Mouse (Mus musculus): ENCODE data around the gene Ces1f. TPM values are rescaled to one million over a fixed set of nuclear protein-coding genes. Genes with fewer than 3 reads are reported as not detected.

The Ces1f gene
- polyA plus RNA-seq (2015; fragmentation: Nextera tagmentation; extraction: Ambion mirVana), result not detected in 2 replicates

DNA sequence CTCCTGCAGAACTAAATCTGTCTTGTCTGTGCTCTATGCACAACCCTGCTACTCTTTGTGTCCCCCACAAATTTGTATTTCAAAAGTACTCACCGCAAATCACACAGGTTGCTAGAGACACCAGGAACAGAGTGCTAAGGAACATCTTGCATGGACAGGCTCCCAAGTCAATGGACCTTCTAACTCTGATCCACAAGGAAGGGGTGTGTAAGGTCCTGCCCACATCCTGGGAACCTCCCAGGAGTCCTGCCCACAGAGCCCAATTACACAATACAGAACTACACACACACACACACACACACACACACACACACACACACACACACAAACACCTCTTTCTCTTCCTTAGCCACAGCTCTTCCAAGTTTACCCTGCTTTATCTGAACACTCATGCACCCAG is at the start of gene Ces1f:
Ces1f (minus strand) TSS at position 192 of the 400 bp plus-strand sequence.
- H3K4me1 ChIP-seq (replicated peaks), result no peaks in the 10 kb centered on the region
- no peaks in the 10 kb centered on the region for H3K36me3 ChIP-seq
- H3K27ac ChIP-seq, result no peak within 1 kb of the TSS
- no peak within 1 kb of the TSS for H3K9ac ChIP-seq (replicated peaks)
- ATAC-seq, result no peak
- WGBS, result 100% methylated on average over 1 of the region's 1 CpGs
- H3K4me2 ChIP-seq (replicated peaks), result no peak within 1 kb of the TSS
- H3K27me3 ChIP-seq, result no peaks in the 10 kb centered on the region
- H3K4me3 ChIP-seq (replicated peaks), result no peak within 1 kb of the TSS
- H3K9me3 ChIP-seq, result no peaks in the 10 kb centered on the region

GRCm38 (mm10) chr8:93325123-93325522 is 45.6 kb upstream of the Ces1f start:
- H3K4me1 ChIP-seq (replicated peaks), result no peaks in the 10 kb centered on the region
- ATAC-seq, result no peak
- H3K4me3 ChIP-seq (replicated peaks), result no peak overlapping the region
- no peaks in the 10 kb centered on the region for H3K36me3 ChIP-seq
- 84% methylated on average over 2 of the region's 2 CpGs for WGBS
- H3K9me3 ChIP-seq, result no peaks in the 10 kb centered on the region
- H3K4me2 ChIP-seq (replicated peaks), result no peak overlapping the region
- no peak overlapping the region for H3K27ac ChIP-seq
- H3K27me3 ChIP-seq, result no peaks in the 10 kb centered on the region
- H3K9ac ChIP-seq (replicated peaks), result no peak overlapping the region

DNA sequence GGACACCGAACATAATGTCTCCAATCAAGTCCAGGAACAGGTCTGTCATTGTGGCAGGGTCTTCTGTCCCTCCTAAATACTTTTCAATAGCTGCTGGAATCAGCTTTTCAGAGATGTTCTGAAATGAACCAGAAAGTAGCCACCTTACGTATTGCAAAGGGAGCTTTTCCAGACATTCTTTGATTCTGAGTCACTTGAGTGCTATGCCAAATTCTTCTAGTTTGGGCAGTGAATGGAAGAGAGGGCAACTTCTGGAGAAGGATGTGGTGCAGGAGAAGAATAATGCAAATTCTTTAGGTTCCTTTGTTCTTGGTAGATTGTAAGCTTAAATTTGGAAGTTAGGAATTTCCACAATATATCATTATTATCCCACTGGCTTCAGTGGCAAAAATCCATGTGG is 37.5 kb upstream of the Ces1f start:
- no peak overlapping the region for H3K9ac ChIP-seq (replicated peaks)
- H3K27ac ChIP-seq, result no peak overlapping the region
- H3K27me3 ChIP-seq, result no peaks in the 10 kb centered on the region
- no peak overlapping the region for H3K4me3 ChIP-seq (replicated peaks)
- H3K9me3 ChIP-seq, result no peaks in the 10 kb centered on the region
- no peak for ATAC-seq
- H3K36me3 ChIP-seq, result no peaks in the 10 kb centered on the region
- H3K4me2 ChIP-seq (replicated peaks), result no peak overlapping the region
- no peaks in the 10 kb centered on the region for H3K4me1 ChIP-seq (replicated peaks)
- 93% methylated on average over 2 of the region's 2 CpGs for WGBS

DNA sequence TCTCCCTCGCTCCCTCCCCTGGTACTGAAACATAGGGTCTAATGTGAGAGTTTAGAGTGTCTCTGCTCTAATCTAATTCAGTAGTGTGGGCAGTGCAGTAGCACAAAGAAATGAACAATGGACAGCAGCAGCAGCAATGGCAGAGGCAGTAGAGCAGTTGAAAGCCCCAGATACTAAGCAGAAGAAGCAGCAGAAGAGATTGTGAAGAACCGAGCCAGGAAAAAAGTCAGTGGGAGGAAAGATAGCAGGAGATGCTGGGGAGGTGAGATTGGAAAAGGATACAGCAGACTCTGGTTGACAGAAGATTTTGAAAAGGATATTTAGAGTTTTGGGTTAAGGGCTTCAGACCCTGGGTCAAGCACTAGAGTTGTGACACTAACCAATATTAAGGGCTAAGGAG is 36.0 kb upstream of the Ces1f start:
- no peak for ATAC-seq
- H3K36me3 ChIP-seq, result no peaks in the 10 kb centered on the region
- no peaks in the 10 kb centered on the region for H3K4me1 ChIP-seq (replicated peaks)
- H3K27ac ChIP-seq, result no peak overlapping the region
- H3K9me3 ChIP-seq, result no peaks in the 10 kb centered on the region
- WGBS, result 83% methylated on average over 2 of the region's 2 CpGs
- H3K4me2 ChIP-seq (replicated peaks), result no peak overlapping the region
- no peak overlapping the region for H3K4me3 ChIP-seq (replicated peaks)
- no peaks in the 10 kb centered on the region for H3K27me3 ChIP-seq
- no peak overlapping the region for H3K9ac ChIP-seq (replicated peaks)

GRCm38 (mm10) chr8:93283896-93284295 is 4.3 kb upstream of the Ces1f start:
- H3K36me3 ChIP-seq, result no peaks in the 10 kb centered on the region
- H3K4me2 ChIP-seq (replicated peaks), result no peak overlapping the region
- no peak overlapping the region for H3K27ac ChIP-seq
- no peak overlapping the region for H3K4me3 ChIP-seq (replicated peaks)
- no peaks in the 10 kb centered on the region for H3K4me1 ChIP-seq (replicated peaks)
- no peaks in the 10 kb centered on the region for H3K27me3 ChIP-seq
- ATAC-seq, result no peak
- WGBS, result 91% methylated on average over 2 of the region's 2 CpGs
- no peaks in the 10 kb centered on the region for H3K9me3 ChIP-seq
- no peak overlapping the region for H3K9ac ChIP-seq (replicated peaks)

DNA sequence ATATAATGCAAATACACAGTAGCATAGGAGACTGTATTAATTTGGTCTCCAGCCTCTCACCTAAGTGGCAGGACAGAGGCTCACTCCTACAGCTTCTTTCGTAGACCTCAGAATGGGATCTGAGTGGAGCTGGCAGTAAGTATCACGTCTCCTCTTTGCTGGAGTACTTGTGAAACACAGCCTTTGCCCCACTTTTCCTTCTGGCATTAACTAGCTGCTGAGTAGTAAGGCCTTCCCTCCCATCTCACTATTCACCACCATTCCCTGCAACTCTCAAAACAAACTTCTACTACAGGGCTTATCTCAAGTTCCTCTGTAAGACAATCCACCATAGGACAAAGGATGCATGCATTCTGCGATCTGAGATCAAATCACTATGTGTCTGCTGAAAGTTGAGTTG is 2.8 kb upstream of the Ces1f start:
- H3K9ac ChIP-seq (replicated peaks), result no peak overlapping the region
- H3K4me2 ChIP-seq (replicated peaks), result no peak overlapping the region
- 68% methylated on average over 3 of the region's 3 CpGs for WGBS
- no peak overlapping the region for H3K4me3 ChIP-seq (replicated peaks)
- no peaks in the 10 kb centered on the region for H3K36me3 ChIP-seq
- no peaks in the 10 kb centered on the region for H3K27me3 ChIP-seq
- no peaks in the 10 kb centered on the region for H3K9me3 ChIP-seq
- H3K27ac ChIP-seq, result no peak overlapping the region
- ATAC-seq, result no peak
- H3K4me1 ChIP-seq (replicated peaks), result no peaks in the 10 kb centered on the region

DNA sequence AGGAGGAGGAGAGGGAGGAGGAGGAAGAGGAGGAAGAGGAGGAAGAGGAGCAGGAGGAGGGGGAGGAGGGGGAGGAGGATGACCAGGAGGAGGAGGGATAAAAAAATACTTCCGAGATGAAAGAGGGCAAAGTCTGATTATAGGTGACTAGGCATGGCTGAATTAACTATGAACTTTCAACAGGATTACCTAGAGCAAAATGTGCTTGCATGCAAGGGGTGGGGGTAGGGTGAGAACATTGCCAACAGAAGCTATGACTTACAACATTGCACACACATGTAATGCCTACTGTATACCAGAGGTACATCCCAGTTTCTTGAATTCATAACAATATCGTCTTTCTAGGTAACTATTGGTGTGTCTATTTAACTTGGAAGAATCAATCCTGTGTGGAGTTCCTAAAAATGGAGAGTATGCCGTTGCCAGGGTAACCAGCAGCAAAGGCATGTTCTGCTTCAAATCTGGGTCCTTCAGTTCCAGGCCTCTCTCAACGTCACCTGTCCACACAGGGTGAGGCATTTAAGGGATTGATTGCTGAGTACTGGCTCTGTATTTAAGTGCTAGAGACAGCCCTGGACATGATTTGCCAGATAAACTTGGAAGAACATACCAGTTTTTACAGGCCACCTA is 1.3 kb downstream of the Ces1f start:
- Histone ChIP-seq H3K36me3 (no peaks in the 10 kb centered on the region), H3K4me1 (replicated peaks) (no peaks in the 10 kb centered on the region), H3K4me3 (replicated peaks) (no peak overlapping the region), H3K9me3 (no peaks in the 10 kb centered on the region), H3K27ac (no peak overlapping the region), H3K9ac (replicated peaks) (no peak overlapping the region), H3K4me2 (replicated peaks) (no peak overlapping the region), H3K27me3 (no peaks in the 10 kb centered on the region)
- 70% methylated on average over 4 of the region's 4 CpGs for WGBS
- ATAC-seq, result no peak

- Histone ChIP-seq H3K27me3 (no peaks in the 10 kb centered on the region), H3K4me2 (replicated peaks) (no peak overlapping the region), H3K9me3 (no peaks in the 10 kb centered on the region), H3K4me3 (replicated peaks) (no peak overlapping the region), H3K9ac (replicated peaks) (no peak overlapping the region), H3K27ac (no peak overlapping the region), H3K4me1 (replicated peaks) (no peaks in the 10 kb centered on the region), H3K36me3 (no peaks in the 10 kb centered on the region)
- no peak for ATAC-seq
- WGBS, result 90% methylated on average over 4 of the region's 4 CpGs
These were observed 4.9 kb downstream of the Ces1f start for GRCm38 (mm10) chr8:93274609-93275008.

GRCm38 (mm10) chr8:93273321-93273720 is 6.2 kb downstream of the Ces1f start:
- Histone ChIP-seq H3K4me3 (replicated peaks) (no peak overlapping the region), H3K27me3 (no peaks in the 10 kb centered on the region), H3K36me3 (no peaks in the 10 kb centered on the region), H3K9me3 (no peaks in the 10 kb centered on the region), H3K27ac (no peak overlapping the region), H3K4me2 (replicated peaks) (no peak overlapping the region), H3K9ac (replicated peaks) (no peak overlapping the region), H3K4me1 (replicated peaks) (no peaks in the 10 kb centered on the region)
- WGBS, result 86% methylated on average over 3 of the region's 3 CpGs
- no peak for ATAC-seq

GRCm38 (mm10) chr8:93272686-93273085 is 6.9 kb downstream of the Ces1f start:
- WGBS, result 90% methylated on average over 4 of the region's 4 CpGs
- H3K4me3 ChIP-seq (replicated peaks), result no peak overlapping the region
- no peak for ATAC-seq
- H3K4me2 ChIP-seq (replicated peaks), result no peak overlapping the region
- H3K36me3 ChIP-seq, result no peaks in the 10 kb centered on the region
- H3K9ac ChIP-seq (replicated peaks), result no peak overlapping the region
- H3K9me3 ChIP-seq, result no peaks in the 10 kb centered on the region
- H3K27ac ChIP-seq, result no peak overlapping the region
- no peaks in the 10 kb centered on the region for H3K27me3 ChIP-seq
- no peaks in the 10 kb centered on the region for H3K4me1 ChIP-seq (replicated peaks)

DNA sequence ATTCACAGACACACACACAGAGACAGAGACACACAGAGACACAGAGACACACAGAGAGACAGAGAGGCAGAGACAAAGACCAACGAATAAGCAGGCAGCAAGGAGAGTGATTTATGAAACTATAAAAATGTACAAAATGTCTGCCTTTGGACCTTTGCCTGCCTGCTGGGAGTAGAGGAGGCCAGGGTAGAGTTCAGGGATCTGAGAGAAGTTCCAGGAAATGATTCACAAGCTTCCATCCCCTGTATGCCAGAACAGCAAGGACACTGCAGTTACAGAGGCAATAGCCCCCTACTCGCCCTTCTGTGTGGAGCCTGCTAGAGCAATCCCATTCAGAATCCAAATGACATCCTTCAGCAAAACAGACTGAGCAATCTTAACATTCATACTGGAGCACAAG is 18.1 kb downstream of the Ces1f start:
- H3K4me3 ChIP-seq (replicated peaks), result no peak overlapping the region
- no peak overlapping the region for H3K4me2 ChIP-seq (replicated peaks)
- no peak overlapping the region for H3K27ac ChIP-seq
- H3K36me3 ChIP-seq, result no peaks in the 10 kb centered on the region
- WGBS, result 73% methylated on average over 2 of the region's 2 CpGs
- no peaks in the 10 kb centered on the region for H3K4me1 ChIP-seq (replicated peaks)
- H3K9ac ChIP-seq (replicated peaks), result no peak overlapping the region
- H3K9me3 ChIP-seq, result no peaks in the 10 kb centered on the region
- ATAC-seq, result no peak
- H3K27me3 ChIP-seq, result no peaks in the 10 kb centered on the region

GRCm38 (mm10) chr8:93252400-93252925 is 27.1 kb downstream of the Ces1f start:
- no peak overlapping the region for H3K27ac ChIP-seq
- H3K4me3 ChIP-seq (replicated peaks), result no peak overlapping the region
- H3K36me3 ChIP-seq, result no peaks in the 10 kb centered on the region
- 89% methylated on average over 1 of the region's 1 CpGs for WGBS
- H3K9me3 ChIP-seq, result no peaks in the 10 kb centered on the region
- no peaks in the 10 kb centered on the region for H3K4me1 ChIP-seq (replicated peaks)
- no peaks in the 10 kb centered on the region for H3K27me3 ChIP-seq
- ATAC-seq, result no peak
- no peak overlapping the region for H3K4me2 ChIP-seq (replicated peaks)
- H3K9ac ChIP-seq (replicated peaks), result no peak overlapping the region

DNA sequence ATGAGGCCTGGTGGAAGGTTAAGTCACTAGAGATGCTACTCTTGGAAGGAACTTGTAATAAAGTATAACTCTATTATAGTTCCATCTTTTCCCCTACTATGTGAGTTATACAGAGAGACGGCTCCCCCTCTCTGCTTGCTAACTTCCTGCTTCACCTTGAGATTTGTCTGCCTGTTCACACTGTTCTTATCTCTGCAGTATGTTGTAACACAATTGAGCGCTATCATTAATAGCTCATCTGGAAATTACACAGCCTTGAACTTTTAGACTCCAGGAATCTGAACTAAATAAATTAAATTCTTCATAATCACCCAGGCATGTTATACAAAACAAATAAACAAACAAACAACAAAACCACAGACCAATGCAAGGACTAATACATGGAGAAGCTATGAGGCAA is 33.5 kb downstream of the Ces1f start:
- Histone ChIP-seq H3K4me3 (replicated peaks) (no peak overlapping the region), H3K4me2 (replicated peaks) (no peak overlapping the region), H3K27ac (no peak overlapping the region), H3K36me3 (no peaks in the 10 kb centered on the region), H3K9me3 (no peaks in the 10 kb centered on the region), H3K27me3 (no peaks in the 10 kb centered on the region), H3K4me1 (replicated peaks) (no peaks in the 10 kb centered on the region), H3K9ac (replicated peaks) (no peak overlapping the region)
- ATAC-seq, result no peak
- 92% methylated on average over 2 of the region's 2 CpGs for WGBS
